Mouse (Mus musculus): Measurements from ENCODE around the gene Cfl1.

GRCm38 (mm10) chr19:5481398-5481797 is 8.9 kb upstream of the Cfl1 start:
- TF ChIP-seq GATA1 (IDR thresholded peaks at IDR 0.05; ENCODE audit: low read length) = no peak
- TF ChIP-seq TAL1 (IDR thresholded peaks at IDR 0.05; ENCODE audit: low read length) = no peak
